Mouse (Mus musculus): ENCODE measurements around the gene Crmp1. TPM values are rescaled to one million over a fixed set of nuclear protein-coding genes. Genes with fewer than 3 reads are reported as not detected.

Gene Crmp1
- total and polyA plus RNA-seq, 3 experiments: not detected

DNA sequence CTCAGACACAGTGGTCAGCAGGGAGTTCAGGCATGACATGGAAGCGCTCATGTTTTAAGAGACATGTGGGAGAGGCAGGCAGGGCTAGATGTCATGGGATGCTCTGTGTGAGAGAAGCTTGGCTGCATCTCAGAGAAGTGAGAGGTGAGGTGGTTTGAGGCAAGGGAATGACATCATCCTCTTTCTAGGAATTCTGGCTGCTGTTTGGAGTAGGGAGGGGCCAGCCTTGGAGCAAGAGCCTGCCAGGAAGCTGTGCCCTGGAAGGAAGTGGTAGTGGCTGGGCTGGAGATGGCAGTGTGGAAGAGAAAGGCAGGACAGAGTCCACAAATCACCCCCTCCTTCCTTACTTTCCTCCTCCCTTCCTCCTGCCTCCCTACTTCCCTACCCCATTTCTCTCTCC, 16.0 kb upstream of the Crmp1 start:
- Histone ChIP-seq H3K9ac (ENCODE audit: control insufficient read depth, low read depth, low read length, poor library complexity, severe bottlenecking) (no peak overlapping the region), H3K4me3 (ENCODE audit: control insufficient read depth in 1 of 2, insufficient read depth in 1 of 2, low read depth in 2 of 2, low read length in 2 of 2) (no peak overlapping the region), H3K9me3 (replicated peaks; ENCODE audit: insufficient read depth, low read length) (no peaks in the 10 kb centered on the region; the same call in 1 of the 2 replicates), H3K36me3 (ENCODE audit: control insufficient read depth in 1 of 2, insufficient read depth in 2 of 2, low read length in 2 of 2) (no peaks in the 10 kb centered on the region), H3K27me3 (ENCODE audit: control insufficient read depth in 1 of 2, insufficient read depth in 2 of 2, low read length in 2 of 2) (no peaks in the 10 kb centered on the region), H3K79me2 (ENCODE audit: control insufficient read depth, insufficient read depth, low read length, poor library complexity) (no peaks in the 10 kb centered on the region), H3K27ac (ENCODE audit: control insufficient read depth, low read depth, low read length) (no peak overlapping the region), H3K4me1 (ENCODE audit: control insufficient read depth in 1 of 2, insufficient read depth in 2 of 2, low read length in 2 of 2) (no peaks in the 10 kb centered on the region)
- no peak for TF ChIP-seq TCF12 (IDR thresholded peaks at IDR 0.05; ENCODE audit: low read depth, low read length)
- no peak for TF ChIP-seq MAFK (IDR thresholded peaks at IDR 0.05; ENCODE audit: borderline replicate concordance, low read depth, low read length)
- no peak for TF ChIP-seq POLR2AphosphoS5 (IDR thresholded peaks at IDR 0.05; ENCODE audit: borderline replicate concordance, low read depth, low read length)
- no peak for TF ChIP-seq MAX (IDR thresholded peaks at IDR 0.05; ENCODE audit: low read length)
- no peak for TF ChIP-seq ZMIZ1 (IDR thresholded peaks at IDR 0.05; ENCODE audit: low read depth, low read length)
- no peak for DNase-seq (ENCODE audit: low read depth, low spot score)

- Histone ChIP-seq H3K4me1 (ENCODE audit: control insufficient read depth in 1 of 2, insufficient read depth in 2 of 2, low read length in 2 of 2) (no peaks in the 10 kb centered on the region), H3K9me3 (replicated peaks; ENCODE audit: insufficient read depth, low read length) (no peaks in the 10 kb centered on the region; the same call in 1 of the 2 replicates), H3K36me3 (ENCODE audit: control insufficient read depth in 1 of 2, insufficient read depth in 2 of 2, low read length in 2 of 2) (no peaks in the 10 kb centered on the region), H3K9ac (ENCODE audit: control insufficient read depth, low read depth, low read length, poor library complexity, severe bottlenecking) (no peak overlapping the region), H3K79me2 (ENCODE audit: control insufficient read depth, insufficient read depth, low read length, poor library complexity) (no peaks in the 10 kb centered on the region), H3K27me3 (ENCODE audit: control insufficient read depth in 1 of 2, insufficient read depth in 2 of 2, low read length in 2 of 2) (no peaks in the 10 kb centered on the region), H3K27ac (ENCODE audit: control insufficient read depth, low read depth, low read length) (no peak overlapping the region), H3K4me3 (ENCODE audit: control insufficient read depth in 1 of 2, insufficient read depth in 1 of 2, low read depth in 2 of 2, low read length in 2 of 2) (no peak overlapping the region)
- DNase-seq (ENCODE audit: low read depth, low spot score): no peak
- no peak for TF ChIP-seq POLR2AphosphoS5 (IDR thresholded peaks at IDR 0.05; ENCODE audit: borderline replicate concordance, low read depth, low read length)
- no peak for TF ChIP-seq ELF1 (IDR thresholded peaks at IDR 0.05; ENCODE audit: low read depth, low read length)
- TF ChIP-seq MAZ (IDR thresholded peaks at IDR 0.05; ENCODE audit: low read depth, low read length): no peak
Measured at GRCm38 (mm10) chr5:37227956-37228680, 13.6 kb upstream of the Crmp1 start.

DNA sequence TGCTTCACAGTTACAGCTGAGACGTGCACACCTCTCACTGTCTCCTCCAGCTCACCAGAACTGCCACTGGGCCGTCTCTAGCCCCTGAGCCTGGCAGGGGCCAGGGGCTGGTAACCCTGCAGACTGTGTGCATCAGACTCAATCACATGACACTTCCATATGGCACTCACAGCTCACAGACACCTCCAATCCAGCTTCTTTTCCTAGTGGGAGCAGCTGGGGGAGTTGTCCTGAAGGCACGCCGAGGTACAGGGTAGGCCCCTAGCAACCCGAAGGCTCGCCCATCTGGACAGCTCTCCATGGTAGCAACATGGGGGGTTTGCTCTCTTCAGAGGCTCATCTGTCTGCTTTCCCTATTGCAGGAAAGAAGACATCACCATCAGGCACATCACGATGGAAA, 12.8 kb upstream of the Crmp1 start:
- H3K27me3 ChIP-seq (ENCODE audit: control insufficient read depth in 1 of 2, insufficient read depth in 2 of 2, low read length in 2 of 2): no peaks in the 10 kb centered on the region
- TF ChIP-seq NELFE (IDR thresholded peaks at IDR 0.05; ENCODE audit: low read depth, low read length) (no peak), ETS1 (IDR thresholded peaks at IDR 0.05; ENCODE audit: low read depth, low read length) (no peak), MYB (IDR thresholded peaks at IDR 0.05; ENCODE audit: low read depth, low read length) (no peak), RCOR1 (IDR thresholded peaks at IDR 0.05; ENCODE audit: low read depth, low read length) (no peak), E2F4 (IDR thresholded peaks at IDR 0.05; ENCODE audit: borderline replicate concordance, low read depth, low read length) (no peak), ELF1 (IDR thresholded peaks at IDR 0.05; ENCODE audit: low read depth, low read length) (no peak), USF2 (IDR thresholded peaks at IDR 0.05; ENCODE audit: borderline replicate concordance in 1 of 2, insufficient read depth in 1 of 2, low read depth in 1 of 2, low read length in 2 of 2) (no peak), POLR2A (IDR thresholded peaks at IDR 0.05; ENCODE audit: control insufficient read depth in 1 of 2, insufficient read depth in 1 of 2, low read depth in 1 of 2, low read length in 2 of 2, poor library complexity in 1 of 2) (no peak), SIN3A (IDR thresholded peaks at IDR 0.05; ENCODE audit: low read length) (no peak), GABPA (IDR thresholded peaks at IDR 0.05; ENCODE audit: low read depth, low read length) (no peak), HCFC1 (IDR thresholded peaks at IDR 0.05; ENCODE audit: low read depth, low read length) (no peak), USF1 (IDR thresholded peaks at IDR 0.05; ENCODE audit: low read depth, low read length) (no peak), KAT2A (conservative IDR thresholded peaks at IDR 0.05; ENCODE audit: low read depth, low read length) (no peak), RAD21 (IDR thresholded peaks at IDR 0.05; ENCODE audit: low read depth, low read length) (no peak)
- no peak overlapping the region for H3K4me3 ChIP-seq (ENCODE audit: control insufficient read depth in 1 of 2, insufficient read depth in 1 of 2, low read depth in 2 of 2, low read length in 2 of 2)
- no peaks in the 10 kb centered on the region for H3K4me1 ChIP-seq (ENCODE audit: control insufficient read depth in 1 of 2, insufficient read depth in 2 of 2, low read length in 2 of 2)
- no peaks in the 10 kb centered on the region for H3K36me3 ChIP-seq (ENCODE audit: control insufficient read depth in 1 of 2, insufficient read depth in 2 of 2, low read length in 2 of 2)
- H3K79me2 ChIP-seq (ENCODE audit: control insufficient read depth, insufficient read depth, low read length, poor library complexity): no peaks in the 10 kb centered on the region
- no peak overlapping the region for H3K27ac ChIP-seq (ENCODE audit: control insufficient read depth, low read depth, low read length)
- H3K9me3 ChIP-seq (replicated peaks; ENCODE audit: insufficient read depth, low read length): no peaks in the 10 kb centered on the region; the same call in 1 of the 2 replicates
- H3K9ac ChIP-seq (ENCODE audit: control insufficient read depth, low read depth, low read length, poor library complexity, severe bottlenecking): no peak overlapping the region
- DNase-seq (ENCODE audit: low read depth, low spot score): no peak

All from MEL (cell line).